Mouse (Mus musculus) lung, postnatal 10 days (tissue): Measurements from ENCODE around the gene Prkag2.

Experiments used
- DNase-seq: peaks from one replicate; pipeline ENCODE4 v3.0.0; 2021

Prkag2 gene

DNA sequence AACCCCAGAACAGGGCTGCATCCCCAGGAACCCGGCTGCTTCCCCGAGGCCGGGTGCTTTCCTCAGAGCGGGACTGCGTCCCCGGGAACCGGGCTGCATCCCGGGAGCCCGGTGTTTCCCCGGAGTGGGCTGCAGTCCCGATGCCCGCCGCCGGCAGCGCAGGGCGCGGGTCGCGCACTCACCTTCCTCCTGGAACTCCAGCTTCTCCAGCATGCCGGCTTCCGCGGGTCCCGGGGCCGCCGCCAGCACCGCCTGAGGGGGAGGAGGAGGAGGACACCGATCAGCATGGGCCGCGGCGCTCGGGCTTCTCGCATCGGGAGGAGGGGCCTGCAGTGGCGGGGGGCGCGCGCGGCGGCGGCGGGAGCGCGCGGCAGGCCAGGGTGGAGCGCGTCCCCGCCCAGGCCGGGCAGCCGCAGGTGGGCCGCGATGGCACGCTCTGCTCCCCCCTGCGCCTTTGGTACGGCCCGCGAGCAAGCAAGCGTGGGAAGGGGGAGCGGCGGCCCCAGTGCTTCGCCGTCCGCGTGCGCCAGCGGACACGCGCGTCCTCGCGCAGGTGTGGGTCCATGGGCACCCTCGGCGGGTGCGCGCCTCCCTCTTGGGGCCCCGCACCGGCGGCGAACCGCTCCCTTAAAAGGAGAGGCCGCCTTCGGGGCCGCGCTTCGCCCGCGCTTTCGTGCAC, 192.2 kb downstream of the Prkag2 start:
- peak; percentile 90 for DNase-seq

DNA sequence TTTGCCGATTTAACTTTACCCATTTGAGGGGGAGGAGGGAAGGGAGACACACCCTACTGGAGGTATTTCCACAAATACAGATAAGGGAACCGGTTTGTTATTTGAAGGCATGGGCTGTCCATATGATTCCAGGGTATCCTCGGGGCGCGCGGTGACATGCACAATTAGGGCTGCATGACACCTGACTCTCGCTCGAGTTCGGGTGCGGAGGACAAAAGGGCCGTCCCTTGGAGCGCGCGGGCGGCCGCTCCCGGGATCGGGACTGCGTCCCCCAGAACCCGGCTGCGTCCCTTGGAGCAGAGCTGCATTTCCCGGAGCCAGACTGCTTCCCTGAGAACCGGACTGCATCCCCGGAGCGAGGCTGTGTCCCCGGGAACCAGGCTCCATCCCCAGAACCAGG, 192.7 kb downstream of the Prkag2 start:
- no peak for DNase-seq

DNA sequence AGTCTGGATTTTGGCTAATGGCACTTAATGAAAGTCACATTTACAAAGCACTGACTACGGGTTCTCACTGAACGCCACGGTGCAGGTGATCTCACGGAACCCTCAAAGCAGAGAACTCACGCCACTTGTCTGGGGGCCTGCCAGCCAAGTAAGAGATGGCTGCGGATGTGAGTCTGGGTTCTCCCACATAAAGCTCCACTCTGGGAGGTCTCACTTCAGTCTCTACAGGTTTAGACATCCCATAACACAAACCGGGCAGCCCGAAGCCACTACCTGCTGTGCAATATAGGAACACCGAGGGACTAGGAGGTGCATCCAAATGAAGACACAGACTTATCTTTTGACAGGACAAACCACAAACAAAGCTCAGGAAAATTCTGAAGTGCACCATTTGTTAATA, 193.6 kb downstream of the Prkag2 start:
- no peak for DNase-seq

DNA sequence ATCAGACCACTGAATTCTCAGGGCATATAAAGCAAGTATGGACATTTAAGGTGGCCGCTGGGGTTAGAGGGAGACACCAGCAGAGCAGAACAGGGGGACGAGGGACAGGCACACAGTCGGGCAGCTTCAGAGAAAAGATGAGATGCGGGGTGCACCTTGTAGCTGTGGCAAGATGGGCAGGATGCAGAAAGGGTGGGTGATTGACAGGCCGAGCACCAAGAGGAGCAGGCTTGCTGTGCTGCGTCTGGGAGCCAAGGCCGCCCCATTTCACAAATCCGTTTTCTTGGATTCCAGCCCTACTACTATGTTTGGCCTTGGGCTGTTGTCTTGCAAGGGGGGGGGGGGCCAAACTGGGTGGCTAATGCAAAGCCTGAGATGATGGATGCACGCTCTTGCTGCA, 195.5 kb downstream of the Prkag2 start:
- no peak for DNase-seq

DNA sequence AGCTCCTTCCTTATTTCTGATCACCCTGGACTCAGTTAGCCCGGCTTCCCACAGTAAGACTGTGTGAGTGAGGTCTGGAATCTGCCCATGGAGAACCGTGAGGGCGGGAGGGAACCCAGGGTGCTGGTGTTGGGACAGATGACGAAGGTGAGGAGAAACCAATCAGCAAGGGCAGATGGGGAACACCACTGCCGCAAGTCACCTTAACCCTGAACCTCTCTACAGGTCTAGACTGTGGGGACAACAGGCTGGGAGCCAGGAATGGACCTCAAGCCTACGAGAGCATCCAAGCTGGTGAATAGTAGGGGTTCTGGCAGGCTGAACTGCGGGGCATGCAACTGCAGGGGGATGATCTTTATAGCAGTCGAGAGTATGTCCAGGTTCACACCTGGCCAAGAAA, 196.0 kb downstream of the Prkag2 start:
- no peak for DNase-seq

DNA sequence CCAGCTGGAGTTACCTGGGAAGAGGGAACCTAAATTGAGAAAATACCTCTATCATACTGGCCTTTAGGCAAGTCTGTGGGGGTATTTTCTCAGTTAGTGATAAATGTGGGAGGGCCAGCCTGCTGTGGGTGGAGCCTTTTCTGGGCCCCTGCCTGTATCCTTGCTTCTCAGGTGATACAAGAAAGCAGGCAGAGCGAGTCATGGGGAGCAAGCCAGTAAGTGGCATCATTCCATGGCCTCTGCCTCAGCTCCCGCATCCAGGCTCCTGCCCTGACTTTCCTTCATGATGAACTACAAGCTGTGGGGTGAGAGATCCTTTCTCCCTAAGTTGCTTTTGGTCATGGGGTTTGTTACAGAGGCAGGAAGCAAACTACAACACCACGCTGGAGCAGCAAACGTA, 196.4 kb downstream of the Prkag2 start:
- DNase-seq: no peak

DNA sequence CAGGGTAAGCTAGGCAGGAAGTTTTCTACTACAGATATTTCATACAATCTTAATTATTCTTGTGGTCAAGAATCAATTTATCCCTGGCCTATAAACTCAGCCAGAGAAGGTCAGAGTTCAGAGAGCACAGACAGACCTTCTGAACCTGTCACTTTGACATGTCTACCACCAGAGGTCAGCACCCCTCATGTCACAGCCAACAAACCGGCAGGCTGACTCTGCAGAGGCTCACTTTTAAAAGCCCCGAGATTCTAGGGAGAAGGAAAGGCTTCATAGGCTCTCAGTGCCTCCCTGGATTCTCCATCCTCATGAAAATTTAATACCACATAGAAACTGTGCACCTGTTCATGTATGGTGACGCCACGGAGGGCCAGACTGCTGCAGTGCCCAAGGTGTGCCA, 197.6 kb downstream of the Prkag2 start:
- DNase-seq: peak; percentile 43

DNA sequence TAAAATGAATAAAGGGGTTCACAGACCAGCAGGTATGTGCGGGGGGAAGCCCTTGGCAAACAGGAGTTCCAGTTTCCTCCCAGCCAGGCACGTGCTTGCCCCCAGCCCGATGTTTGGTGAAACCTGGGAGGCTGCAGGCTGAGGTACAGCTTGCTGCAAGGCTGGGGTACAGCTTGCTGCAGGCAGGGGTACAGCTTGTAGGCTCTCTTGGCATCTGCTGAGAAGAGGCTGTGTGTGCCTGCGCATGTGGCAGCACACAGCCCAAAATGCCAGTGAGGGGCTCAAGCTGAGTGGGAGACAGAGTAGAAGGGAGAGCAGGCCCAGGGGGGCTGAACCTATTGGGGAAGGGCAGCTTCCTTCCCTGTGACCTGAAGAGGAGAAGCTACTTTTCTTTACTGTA, 204.8 kb downstream of the Prkag2 start:
- DNase-seq: no peak

DNA sequence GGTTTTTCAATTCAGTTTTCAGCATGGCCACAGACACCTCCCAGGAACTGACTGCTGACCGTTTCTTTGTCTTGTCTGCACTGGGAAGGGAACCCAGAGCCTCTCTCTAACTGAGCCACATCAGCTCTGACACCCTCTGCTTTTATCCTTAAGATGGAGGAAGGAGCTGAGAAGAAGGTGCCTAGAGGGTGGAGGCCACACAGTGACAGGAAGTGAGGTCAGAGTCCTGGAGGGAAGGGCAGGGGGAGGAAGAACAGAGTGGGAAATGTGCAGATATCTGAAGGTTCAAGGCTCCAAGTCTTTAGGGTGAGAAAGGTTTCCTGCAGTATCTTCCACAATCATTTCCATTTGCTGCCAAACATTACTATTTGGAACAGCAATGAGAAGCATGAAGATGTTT, 205.6 kb downstream of the Prkag2 start:
- no peak for DNase-seq

DNA sequence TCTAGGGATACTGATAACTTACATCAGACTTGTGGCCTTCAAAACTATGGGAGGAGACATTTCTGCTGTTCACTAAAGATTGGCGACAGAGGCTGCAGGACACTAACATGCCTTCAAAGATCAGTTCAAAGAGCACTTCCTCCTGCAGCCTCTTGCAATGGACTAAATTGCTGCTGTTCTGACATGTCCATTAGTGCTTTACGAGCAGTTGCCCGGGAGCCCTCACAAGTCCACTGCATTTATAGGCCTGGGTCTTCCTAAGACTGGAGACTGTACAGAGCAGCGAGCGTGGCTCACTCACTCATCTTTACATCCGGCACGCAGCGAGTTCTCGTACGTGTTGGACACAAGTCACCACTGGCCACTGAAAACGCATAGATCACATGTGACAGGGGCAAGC, 208.0 kb downstream of the Prkag2 start:
- no peak for DNase-seq

DNA sequence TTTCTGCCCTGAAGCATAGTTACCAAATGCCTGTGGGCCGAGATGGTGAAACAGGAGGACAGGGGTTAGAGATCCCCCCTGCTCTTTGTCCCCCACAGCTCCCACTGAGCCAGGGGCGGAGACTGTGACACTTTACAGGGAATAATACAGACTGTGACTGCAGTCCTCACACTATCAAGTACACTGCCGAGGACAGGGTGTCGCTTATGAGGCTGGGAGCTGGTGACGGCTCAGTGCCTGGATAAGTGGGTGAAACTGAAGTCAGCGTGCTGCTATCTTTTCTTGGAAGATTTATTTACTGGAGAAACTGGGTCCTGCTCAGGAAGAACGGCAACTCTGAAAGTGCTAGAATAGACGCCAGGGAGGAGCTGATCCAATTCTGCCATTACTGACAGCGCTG, 210.6 kb downstream of the Prkag2 start:
- no peak for DNase-seq

DNA sequence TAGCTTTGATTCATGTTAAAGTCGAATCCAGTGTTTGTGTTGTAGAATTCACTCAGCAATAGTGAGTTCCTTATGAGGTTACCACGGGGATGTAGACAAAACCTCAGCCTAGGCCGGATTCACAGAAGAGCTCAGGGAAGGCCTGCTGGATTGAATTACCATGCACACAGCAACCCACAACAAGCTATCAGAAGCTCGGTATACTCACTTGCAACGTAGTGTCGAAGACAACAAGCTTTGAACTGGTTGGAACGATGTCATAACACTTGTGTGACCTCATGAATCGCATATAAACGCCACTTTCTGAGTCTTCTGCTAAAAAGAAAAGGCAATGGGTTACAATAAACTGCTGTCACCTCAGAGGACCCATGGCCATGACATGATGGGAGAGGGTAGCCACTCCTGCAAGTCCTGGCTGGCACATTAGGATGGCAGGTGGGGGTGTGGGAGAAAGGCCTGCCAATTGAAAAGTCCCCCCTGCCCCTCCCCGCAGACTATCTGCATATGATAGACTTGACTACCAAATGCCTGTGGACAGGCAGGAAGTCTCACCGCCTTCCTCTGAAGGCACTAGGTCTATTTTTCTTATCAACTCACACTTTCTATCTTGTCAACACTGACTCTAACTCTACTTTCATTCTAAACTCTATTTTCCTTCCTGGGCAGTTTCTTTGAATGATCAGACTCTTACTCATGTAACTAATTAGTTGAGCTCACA, 211.4 kb downstream of the Prkag2 start:
- no peak for DNase-seq

DNA sequence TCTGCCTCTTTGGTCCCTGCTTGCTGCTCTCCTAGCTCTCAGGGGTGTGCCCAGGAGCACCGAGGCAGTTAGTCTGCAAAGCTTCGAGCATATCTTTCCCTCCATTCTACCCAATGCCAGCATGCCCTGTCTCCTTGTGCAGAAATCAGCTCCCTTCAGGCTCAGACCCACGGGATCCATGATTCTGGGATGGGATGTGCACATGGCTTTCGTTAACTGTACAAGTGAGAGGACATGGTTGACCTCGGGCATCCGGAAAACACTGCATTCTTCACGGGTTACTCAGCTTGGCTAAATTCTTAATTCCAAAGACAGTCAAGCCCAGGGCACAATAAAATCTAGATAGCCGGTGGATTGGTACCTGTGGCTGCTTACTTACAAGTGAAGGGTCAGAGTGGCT, 213.2 kb downstream of the Prkag2 start:
- no peak for DNase-seq

DNA sequence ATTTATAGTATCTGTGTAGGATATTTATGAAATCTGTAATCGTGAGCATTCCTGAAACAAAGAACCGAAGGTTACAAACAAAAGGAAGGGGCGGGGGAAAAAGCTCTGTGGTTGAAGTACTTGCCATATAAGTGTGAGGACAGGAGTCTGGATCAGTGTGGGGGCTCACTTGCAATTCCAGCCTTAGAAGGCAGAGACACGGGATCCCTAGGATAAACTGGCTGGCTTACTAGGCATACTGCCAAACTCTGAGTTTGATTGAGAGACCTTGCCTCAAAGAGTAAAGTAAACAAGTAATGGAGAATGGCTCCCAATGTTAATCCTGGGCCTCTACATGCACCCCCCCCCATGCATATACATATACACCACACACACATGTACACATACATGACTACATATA, 221.7 kb downstream of the Prkag2 start:
- no peak for DNase-seq

DNA sequence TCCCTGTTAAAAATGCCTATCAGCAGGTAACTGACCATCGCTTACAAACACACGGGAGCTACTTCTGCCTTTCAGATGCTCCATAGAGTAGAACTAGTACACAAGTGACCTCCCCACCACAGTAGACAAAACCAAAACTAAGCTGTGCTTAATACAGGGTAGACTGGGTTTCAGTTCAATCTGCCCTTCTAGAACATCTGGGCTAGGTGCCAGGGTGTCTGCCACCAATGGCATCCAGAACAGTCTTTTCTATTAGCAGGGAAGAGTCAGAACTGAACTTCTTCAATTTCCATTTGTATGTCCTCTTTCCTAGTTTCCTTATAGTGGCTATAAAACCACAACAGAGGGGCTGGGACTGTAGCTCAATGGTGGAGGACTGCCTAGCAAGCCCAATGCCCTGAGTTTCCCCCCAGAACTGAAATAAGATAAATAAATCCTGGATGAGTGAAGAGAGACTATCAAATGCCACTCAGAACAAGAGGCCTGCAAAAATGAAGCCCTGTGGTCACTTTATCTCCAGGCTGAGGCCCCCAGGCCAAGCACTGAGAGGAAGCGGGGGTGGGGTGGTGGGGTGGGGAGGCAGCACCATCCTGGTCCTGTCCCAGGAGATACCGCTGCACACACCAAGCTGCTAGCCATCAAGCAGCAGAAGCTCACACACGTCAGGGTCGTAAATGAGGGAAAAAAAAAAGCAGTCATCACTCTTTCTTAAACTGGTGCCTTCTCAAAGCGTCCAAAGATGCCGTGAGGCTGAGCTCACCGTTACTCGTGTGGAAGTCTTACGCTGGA, 222.4 kb downstream of the Prkag2 start:
- DNase-seq: peak; percentile 35

DNA sequence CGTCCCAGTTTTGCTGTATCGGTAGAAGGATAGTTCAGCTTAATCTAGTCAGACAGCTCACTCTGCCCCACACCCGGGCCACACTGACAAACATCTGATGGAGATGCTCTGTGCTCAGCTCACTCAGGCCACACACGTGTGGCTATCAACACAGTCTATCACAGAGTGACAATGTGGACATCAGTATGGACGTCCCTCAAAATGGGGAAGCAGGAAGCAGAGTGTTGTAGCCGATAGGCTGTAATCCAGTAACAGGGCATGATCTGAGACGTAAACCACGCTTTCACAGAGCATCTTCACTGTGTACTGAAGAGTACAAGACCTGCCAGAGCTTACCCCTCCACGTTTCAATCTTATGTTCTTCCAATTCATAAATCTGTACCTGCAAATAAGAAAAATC, 223.8 kb downstream of the Prkag2 start:
- no peak for DNase-seq

DNA sequence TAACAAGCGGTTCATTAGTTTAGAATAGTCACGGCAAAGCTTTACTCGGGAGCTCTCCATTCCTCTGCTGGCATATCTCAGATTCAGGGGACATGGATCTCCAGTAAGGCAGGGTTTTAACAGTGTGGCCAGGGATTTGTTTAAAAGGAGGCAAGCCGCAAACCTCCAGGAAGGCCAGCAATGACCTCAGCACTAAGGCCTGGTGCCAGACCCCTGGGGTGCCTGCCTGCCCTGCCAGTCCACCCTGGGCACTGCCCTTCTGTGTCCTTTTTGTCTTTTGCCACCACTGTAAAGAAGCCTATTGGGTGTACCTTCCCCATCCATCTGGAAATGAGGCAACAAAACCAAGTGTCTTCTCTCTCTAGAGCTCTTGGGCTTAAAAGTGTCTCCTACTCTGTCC, 226.3 kb downstream of the Prkag2 start:
- DNase-seq: no peak

DNA sequence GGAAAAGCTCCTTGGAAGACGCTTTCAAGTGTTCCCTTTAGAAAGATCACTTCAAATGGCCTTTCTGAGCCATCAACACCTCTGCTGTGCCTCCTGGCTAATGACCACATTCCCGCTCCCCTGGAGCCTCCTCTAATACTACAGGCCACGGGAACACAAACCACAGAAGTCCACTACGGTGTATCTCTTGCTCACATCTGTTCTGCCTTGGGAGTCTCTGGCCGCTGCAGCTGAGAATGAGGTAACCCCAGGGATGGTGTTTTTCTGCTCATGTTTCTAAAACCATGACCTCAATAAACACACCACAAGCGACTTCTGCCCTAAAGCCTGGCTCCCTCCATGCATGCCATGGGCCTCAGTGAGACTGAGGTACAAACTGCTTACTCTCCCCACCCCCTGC, 227.2 kb downstream of the Prkag2 start:
- no peak for DNase-seq

DNA sequence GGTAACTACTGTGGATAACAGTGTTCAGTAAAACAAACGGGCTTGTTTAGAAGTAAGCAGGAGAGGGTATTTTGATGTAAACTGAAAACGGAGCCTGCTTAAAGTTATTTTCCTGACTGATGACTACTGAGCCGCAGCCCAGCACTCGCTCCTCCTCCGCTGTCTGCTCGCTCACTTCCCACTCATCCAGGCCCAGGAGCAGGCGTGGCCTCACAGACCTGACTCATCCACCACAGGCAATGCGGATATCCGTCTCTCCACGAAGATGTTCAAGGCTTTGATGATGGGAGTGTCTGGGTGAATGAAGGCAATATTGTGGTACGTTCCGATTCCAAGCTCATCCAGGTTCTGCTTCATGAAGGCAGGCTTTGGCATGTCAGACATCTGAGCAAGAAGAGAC, 229.2 kb downstream of the Prkag2 start:
- peak; percentile 46 for DNase-seq

DNA sequence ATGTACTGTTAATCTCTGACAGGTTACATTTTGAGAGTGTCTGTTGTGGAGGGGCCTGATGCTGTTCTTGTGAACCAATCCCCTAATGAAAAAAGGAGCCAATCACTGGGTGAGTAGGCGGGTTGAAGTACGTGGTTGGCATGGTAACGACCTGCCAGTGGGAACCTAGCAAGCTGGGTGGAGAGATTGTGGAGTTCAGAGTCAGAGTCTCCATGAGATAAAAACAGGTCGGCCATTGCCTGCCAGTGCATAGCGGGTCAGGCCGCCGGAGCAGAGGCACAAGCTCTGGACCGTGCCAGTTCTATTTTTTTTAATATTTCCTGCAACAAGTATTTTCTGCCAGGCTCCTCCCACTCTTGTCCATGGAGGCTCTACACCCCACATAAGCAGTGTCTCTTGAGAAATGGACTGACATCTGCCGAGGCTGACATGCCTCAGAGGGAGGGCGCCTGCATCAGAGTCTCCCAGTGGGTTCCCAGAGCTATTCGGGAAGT, 230.6 kb downstream of the Prkag2 start:
- peak; percentile 71 for DNase-seq

DNA sequence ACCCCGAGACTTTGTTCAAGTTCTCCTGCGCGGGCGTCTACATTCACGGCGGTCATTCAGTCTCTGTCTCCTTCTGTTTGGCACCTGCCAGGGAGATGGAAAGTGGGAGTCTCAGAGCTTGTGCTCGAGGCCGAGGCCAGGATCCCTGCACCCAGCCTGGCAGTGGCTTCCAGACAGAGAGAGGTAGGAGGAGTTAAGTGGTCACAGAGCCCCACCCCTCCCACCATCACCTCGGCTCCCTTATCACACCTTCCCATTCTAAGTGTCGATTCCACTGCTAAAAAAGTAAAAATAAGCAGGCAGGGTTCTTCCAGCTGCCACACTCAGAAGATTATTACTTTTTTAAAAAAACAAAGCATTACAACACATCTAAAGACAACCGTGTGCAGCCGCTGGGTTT, 236.6 kb downstream of the Prkag2 start:
- no peak for DNase-seq

DNA sequence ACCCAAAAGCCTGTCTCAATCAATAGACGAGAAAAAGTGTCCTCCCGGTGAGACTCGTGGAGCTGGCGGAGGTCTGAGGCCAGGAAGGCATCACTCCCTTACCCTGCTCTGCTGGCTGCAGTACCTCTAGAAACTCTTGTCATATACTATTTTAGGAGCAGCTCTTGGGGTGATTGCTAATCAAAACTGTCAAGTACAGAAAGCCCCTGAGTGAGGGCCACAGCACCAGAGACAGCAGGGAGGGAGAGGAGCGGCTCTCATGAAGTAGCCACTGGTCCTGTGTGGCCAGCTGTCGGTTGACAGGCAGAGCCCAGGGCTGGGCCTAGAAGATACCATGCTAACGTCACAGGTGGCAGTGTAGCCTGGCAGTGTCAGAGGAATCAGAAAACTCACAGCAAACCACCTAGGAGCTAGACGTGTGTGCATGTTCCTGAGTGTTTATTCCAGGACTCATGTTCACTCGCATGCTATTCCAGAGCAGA, 239.0 kb downstream of the Prkag2 start:
- no peak for DNase-seq

DNA sequence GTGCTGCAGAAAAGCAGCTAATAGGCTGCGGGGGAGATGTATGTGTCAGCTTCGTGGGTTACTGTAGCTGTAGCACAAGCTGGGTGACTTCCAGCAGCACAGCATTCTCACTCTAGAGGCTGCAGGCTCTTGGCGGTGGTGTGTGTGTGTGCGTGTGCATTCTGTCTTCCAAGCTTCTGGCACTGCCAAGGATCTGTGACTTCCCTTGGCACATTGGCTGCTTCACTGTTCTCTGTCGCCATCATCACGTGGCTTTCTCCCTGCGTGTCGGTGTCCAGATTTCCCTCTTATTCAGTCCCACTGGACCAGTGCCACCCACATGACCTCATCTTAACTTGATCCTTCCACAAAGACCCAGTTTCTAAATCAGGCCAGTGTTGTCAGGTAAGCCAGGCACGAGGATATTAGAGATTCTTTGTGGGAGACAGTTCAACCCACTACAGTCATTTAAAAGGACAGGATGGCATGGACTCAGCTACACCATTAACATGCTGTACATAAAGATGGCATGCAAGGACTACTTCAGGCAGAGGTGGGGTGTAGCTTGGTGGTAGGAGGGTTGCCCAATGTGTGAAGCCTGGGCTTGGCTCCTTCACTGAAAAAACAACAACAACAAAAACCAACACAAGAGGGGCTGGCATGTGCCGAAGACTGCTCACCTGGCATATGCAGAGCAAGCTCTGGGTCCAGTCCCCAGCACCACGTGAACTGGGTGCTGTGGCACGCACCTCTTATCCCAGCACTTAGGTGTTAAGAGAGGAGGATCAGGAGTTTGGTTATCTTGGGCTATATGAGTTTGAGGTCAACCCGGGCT, 239.6 kb downstream of the Prkag2 start:
- DNase-seq: peak; percentile 79
